Mouse (Mus musculus) MEL-GATA-1-ER (cell line): ENCODE results near the gene Mylip.

ENCODE experiments used
- DNase-seq: peaks from one replicate; pipeline ENCODE4 v3.0.0-alpha.2; 2012; ENCODE audit warnings: low read depth; ENCODE audit errors: extremely low read depth

The Mylip gene

DNA sequence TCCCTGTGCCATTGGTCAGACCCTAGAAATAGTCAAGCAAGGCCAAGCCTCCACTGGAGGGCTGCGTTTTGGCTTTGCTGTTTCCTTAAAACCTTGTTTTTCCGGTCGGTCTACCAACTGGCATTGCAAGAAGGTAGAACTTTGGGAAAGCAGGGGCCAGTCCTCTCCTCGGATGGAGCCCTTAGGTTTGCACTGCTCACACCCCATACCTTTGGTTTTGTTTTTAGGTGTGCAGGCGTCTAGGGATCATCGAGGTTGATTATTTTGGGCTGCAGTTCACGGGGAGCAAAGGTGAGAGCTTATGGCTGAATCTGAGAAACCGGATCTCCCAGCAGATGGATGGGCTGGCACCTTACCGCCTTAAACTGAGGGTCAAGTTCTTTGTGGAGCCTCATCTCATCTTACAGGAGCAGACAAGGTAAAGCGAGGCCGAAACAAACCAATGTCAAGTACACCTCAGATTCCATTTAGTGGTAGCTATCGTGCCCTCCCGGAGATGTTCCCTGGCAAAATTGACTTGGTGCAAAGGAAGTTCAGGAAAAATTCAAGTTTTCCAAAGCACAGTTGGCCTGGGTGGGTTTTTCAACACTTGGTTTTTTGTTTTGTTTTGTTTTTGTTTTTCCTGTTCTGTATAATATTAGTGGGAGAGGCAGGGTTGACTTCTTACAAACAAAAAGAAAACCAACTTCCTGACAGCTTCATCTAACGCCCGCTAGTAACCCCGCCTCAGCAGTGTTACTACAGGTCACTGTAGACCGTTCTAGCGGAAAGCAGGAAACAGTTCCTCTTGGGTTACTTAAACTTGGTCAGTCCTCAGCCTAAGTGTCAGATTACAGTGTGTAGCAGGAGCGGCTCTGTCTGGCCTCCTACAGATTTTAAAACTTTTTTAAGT, 1.7 kb downstream of the Mylip start:
- peak; percentile 81 for DNase-seq

DNA sequence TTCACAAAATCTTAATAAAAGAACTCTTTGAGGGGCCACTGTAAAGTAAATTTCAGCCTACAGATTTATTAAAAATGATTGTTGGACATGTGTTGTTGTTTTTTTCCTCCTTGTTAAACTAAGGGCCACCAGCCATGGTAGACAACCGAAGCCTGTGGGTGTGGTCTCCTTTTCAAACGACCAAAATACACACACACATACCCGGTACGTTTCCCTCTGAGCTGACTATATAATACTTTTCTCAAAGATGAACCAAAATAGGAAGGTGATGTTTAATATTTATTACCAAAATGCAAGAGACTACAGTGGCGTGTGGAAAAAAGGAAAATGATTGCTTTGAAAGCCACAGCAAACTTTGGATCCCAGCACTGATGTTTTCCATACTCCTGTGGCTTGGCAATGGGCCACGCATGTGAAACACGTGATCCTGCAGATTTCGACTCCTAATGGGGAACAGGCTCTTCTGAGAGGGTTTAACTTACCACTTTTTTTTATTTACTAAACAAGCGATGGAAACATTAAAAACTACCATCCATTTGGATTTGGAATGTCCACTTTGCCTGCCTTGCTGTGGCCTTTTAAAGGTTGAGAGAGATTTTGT, 2.4 kb downstream of the Mylip start:
- DNase-seq, result peak; percentile 62

DNA sequence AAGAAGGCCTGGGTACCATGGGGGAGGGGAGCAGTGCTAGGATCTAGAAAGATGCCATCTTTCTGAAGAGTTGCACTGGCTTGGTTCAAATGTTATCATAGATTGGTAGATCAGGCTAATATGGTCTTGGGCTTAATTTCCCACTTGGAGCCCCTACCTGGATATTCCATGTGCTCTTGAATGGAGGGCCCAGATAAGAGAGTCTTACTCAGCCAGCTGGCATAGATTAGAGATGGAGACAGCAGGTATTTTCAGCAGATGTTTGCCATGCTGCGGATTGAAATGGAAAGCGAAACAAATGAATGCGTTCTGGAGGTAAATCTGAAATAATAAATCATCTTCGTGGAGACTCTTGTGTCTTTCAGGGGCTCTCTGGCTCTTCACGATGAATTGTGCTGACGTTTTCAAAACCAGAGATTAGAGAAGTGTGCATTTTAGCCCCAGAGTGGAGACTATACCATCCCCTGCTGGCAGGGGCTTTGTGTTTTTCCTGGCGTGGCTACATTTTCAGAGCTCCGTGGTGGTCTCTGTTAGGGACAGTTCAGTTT, 4.8 kb downstream of the Mylip start:
- no peak for DNase-seq

DNA sequence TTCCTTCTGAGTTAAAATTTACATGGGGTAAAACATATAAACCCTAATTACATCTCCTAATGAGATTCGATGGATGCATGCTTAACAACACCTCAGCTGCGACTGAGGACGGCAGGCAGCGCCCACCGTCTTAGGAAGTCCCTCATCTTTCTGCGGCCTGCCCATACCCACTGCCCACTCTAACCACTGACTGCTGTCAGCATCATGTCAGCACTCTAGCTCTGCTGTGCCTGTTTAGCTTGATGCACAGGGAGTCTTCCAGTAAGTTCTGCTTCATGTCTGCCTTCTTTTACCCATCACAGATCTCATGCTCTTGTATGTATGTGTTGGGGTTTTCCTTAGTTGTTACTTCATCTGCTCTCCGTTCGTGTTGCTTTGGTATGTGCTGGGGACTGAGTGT, 7.2 kb downstream of the Mylip start:
- no peak for DNase-seq

GRCm38 (mm10) chr13:45397240-45397639, 7.7 kb downstream of the Mylip start:
- DNase-seq, result no peak

- DNase-seq, result peak; percentile 43
Observed at GRCm38 (mm10) chr13:45397896-45398805, 8.6 kb downstream of the Mylip start.

DNA sequence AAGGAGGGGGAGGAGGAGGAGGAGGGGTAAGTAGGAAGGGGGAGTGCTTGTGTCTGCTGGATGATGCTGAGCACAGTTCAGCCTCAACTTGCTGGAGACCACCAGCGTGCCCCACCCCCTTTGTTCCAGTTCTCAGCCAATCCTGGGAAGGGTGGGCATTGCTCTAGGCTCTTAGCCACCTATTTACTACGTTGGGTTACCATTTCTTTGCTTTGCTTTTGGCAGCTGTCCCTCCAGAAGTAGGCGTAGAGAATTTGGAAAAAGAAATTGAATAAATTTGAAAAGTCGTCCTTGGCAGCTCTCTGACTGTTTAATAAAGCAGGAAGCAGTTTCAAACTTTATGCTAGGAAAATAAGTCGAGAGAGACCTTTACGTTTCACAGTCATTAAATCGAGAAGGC, 11.2 kb downstream of the Mylip start:
- DNase-seq, result no peak

- DNase-seq, result no peak
Observed at GRCm38 (mm10) chr13:45401816-45402215, 12.3 kb downstream of the Mylip start.

DNA sequence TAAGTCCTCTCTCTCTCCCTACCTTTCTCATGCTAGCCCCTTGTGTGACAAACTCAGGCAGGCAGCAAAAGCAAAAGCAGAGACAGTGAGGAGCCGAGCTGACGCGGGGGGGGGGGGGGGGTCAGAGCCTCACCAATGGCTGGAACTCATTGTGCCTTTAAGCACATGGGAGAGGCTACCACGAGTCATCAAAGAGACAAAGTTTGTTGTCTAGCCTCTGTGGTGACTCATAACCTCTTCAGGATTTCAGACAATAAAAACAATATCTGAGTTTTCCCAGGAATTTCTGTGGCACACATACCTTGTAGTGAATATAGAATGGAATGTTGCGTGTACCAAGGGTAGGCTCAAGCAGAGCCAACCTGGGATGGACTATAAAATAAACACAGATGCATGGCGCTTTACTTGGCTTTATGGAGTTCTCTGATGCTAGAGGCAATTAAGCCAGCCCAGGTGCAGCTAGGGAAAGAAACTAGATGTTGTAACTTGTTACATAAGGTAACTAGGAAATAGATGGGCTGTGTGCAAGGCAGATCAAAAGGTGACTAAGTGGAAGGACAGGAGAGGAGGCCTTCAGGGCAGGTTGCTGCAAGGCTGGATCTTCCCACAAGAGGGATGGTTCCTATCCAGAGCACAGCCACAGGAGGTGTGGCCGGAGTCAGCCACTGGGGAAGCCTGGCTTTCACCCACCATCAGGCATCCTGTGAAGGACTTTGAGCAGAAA, 12.9 kb downstream of the Mylip start:
- DNase-seq, result no peak

- peak; percentile 15 for DNase-seq
Observed at GRCm38 (mm10) chr13:45404269-45404668, 14.7 kb downstream of the Mylip start.

DNA sequence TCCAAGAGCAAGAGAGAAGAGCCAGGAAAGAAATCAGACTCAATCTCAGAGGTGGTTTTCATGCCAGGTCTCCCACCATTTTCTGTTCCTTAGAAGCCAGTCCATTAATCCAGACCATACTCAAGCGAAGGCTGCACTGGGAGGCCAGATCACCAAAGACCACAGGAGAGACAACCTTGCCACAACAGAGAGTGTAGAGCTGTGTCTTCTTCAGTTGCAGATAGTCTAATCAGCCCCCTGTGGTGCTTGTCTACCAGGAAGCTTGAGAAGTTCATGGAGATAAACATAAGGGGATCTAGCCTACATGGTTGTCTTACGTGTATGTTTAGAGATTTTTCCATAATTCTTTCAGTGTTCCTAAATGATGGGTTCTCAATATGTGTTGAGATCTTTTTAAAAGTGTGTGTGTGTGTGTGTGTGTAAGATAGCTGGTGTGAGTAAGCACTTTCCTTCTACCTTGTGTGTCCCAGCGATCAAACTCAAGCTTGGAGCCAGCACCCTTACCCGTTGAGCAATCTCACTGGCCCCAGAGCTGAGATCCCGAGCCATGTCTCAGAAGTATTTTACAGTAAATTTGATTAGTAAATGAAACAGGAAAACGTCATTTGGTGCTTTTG, 15.8 kb downstream of the Mylip start:
- no peak for DNase-seq

- DNase-seq, result no peak
Observed at GRCm38 (mm10) chr13:45406289-45406688, 16.7 kb downstream of the Mylip start.

DNA sequence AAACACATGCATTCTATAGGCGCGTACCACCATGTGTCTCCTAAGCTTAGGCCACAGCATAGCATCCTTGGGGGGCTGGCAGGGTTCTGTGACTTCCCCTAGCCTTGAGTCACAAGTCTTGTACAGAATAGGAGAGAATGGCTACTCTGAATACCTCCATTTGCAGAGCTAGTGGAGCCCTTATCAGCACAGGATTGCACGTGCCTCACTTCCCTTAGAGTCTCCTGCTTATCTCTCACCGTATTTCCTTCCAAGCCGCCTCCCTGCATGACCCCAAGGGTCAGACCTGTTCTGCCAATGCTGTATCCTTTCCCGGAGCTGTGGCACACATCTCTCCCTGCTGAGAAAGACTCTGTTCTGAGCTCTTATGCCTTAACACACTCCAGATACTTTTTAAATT, 17.2 kb downstream of the Mylip start:
- DNase-seq, result no peak

DNA sequence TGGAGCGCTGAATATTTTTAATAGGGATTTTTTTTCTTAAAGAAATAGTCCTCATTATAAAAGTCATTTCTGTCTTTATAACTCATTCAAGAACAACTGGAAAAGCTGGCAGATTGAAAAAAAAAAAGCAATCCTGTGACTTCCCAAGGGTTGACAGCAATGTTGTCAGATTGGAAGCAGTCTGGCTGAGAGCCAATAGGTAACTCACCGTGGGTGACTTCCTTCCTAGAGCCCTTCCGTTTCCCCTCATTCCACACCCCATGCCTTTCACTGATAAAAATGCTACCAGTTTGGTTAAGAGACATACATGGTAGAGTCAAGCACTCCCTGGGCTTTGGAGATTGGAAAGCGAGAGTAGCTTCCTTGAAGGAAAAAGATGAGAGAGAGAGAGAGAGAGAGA, 21.4 kb downstream of the Mylip start:
- no peak for DNase-seq

DNA sequence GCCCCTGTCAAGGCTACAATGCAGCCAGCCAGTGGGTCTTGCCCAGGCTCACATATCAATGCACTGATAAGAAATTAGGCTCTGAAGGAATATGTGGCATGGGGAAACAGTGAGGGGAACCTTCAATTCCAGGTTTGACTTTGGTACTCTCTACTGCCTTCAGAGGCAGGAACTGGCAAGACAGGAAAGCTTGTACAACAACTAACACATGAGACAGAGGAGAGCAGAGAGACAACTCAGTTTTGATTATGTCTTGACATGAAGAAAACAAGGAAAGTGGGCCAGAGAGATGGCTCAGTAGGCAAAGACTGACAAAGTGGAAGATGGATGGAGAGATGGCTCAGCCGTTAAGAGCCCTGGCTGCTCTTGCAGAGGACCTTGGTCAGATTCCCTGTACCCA, 23.5 kb downstream of the Mylip start:
- DNase-seq, result no peak

DNA sequence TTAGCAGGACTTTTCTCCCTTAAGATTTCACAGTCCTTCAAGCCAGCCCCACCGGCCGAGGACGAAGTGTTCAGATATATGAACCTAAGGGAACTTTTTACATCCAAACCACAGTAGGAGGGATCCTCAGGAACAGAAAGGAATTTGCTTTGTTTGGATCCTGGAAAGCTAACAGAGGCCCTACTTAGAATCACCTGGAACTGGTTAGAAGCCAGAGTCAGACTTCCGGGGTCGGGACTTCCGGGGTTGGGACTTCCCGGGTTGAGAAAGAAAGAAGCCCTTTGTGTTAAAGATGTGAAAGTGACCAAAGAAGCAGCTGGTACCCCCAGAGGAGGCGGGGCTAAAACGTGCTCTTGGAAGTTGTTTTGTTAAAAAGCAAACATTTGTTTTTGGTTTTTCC, 24.5 kb downstream of the Mylip start:
- DNase-seq, result no peak

GRCm38 (mm10) chr13:45416621-45417057, 27.1 kb downstream of the Mylip start:
- no peak for DNase-seq

DNA sequence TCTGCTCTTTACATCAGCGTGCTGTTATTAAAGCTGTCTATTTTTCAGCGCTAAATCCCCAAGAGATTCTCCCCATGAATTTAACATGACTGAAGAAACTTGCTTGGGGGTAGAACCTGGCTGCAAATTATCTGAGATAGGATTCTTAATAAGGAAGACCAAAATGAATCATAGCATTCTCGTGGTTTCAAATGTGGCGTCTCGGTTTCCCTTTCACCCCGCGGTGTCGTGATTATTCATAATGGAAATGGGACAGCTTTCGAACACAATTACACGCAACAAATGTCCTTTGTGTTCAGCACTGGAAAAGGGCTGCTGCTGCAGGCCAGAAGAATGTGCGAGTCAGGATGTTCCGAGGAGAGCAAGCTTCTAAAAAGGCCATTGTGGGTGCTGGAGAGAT, 29.4 kb downstream of the Mylip start:
- DNase-seq, result no peak

DNA sequence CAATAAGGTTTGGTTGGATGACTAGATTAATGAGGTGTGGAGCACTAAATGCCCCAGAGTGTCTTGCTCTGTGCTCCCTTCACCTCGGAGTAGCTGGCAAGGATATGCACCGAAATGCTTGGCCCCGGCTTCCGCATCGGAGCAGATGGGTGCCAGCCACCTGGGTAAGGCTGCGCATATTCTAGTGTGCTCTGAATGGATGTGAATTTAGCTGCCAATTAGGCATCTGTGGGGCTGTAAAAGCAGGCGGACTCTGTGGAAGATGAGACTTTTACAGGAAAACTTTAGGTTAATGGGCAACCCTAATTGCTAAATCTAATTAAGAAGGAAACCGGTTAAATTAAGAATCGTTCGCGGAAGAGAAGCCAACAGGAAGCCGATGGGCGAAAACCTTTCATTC, 32.7 kb downstream of the Mylip start:
- DNase-seq, result no peak

DNA sequence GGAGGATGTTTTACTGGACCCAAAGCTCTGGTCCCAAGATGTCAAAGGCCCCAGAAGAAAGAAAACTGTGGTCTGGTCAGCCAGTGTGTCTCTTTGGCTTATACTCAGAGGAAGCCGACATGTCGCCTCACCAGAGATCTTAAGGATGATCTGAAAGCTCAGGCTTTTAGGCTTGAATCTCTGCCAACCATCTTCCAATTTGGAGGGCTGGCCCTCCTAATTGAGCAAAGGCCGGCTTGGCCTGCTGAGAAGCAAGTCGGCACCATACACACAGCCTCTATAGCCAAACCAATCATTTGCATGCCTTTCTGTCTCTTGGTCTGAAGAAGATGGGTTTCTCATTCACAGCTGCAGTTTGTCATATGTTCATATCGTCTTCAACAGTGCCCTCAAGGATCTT, 33.2 kb downstream of the Mylip start:
- no peak for DNase-seq
